Comparison of ENCODE assay signal across 15 mouse cellular contexts in genomic region chr8:84759718-84760117, GRCm38 (mm10). TPM values are rescaled to one million over a fixed set of nuclear protein-coding genes. Genes with fewer than 3 reads are reported as not detected.
A peak's percentile ranks its signal among the peaks of the same experiment; 100 is the strongest.
DNase-seq lines count a peak whose midpoint lies in the region; ATAC-seq and TF ChIP-seq lines count a peak whose summit lies in the region.
"Had no signal": no experiment of that assay in that cellular context is flagged by ENCODE, and none has a peak within 500 bp of the region (broad histone marks: within the 10 kb centered on the region; RNA-seq: fewer than 3 reads in every experiment).

No protein-coding gene starts in this region.

- peaks cover 63% of the 10 kb centered on the region for H3K4me1 ChIP-seq in cerebellum, adult 2 months (ENCODE audit: control insufficient read depth, insufficient read depth, low read length)
- peaks cover 14% of the 10 kb centered on the region for H3K4me1 ChIP-seq in forebrain, postnatal 0 days (ENCODE audit: insufficient read depth)
- H3K4me1 ChIP-seq in forebrain, embryonic 13.5 days, result peaks cover 51% of the 10 kb centered on the region
- H3K4me1 ChIP-seq in lung, embryonic 16.5 days (replicated peaks; ENCODE audit: control insufficient read depth, insufficient read depth, low read length), result peaks cover 11% of the 10 kb centered on the region
- H3K4me1 ChIP-seq in lung, adult 2 months (ENCODE audit: control insufficient read depth, insufficient read depth, low read length), result peaks cover 14% of the 10 kb centered on the region

- H3K36me3 ChIP-seq in forebrain, postnatal 0 days (ENCODE audit: insufficient read depth), result peaks cover 23% of the 10 kb centered on the region
- H3K36me3 ChIP-seq in forebrain, embryonic 13.5 days (ENCODE audit: poor library complexity, severe bottlenecking), result peaks cover 58% of the 10 kb centered on the region
- peaks cover 13% of the 10 kb centered on the region for H3K36me3 ChIP-seq in lung, embryonic 16.5 days (ENCODE audit: control insufficient read depth, insufficient read depth, low read length)
- H3K36me3 ChIP-seq: embryonic facial prominence, embryonic 10.5 days had no signal

- no peak for ATAC-seq in forebrain, postnatal 0 days
- no peak for ATAC-seq in forebrain, embryonic 13.5 days
- ATAC-seq in lung, embryonic 16.5 days (ENCODE audit: low read depth), result peak; percentile 6; the same call in 1 of the 2 replicates
- ATAC-seq: activated CD4-positive, CD25-positive, alpha-beta regulatory T cell, adult 4 months; Patski had no signal

- no peak for DNase-seq in cerebellum, adult 2 months
- no peak for DNase-seq in cerebellum, adult 8-10 months
- DNase-seq in forebrain, postnatal 0 days, result no peak
- no peak for DNase-seq in layer of hippocampus, adult 2 months (ENCODE audit: low spot score in 2 of 2)
- DNase-seq in layer of hippocampus, adult 9-11 months, result no peak
- DNase-seq in lung, adult 2 months, result no peak
- DNase-seq: adrenal gland, adult 8-10 months; adrenal gland, postnatal 14 days had no signal

- WGBS in cerebellum, adult 2 months, result 50% methylated on average over 10 of the region's 10 CpGs
- 76% methylated on average over 10 of the region's 10 CpGs for WGBS in forebrain, postnatal 0 days
- 91% methylated on average over 10 of the region's 10 CpGs for WGBS in forebrain, embryonic 13.5 days
- 86% methylated on average over 10 of the region's 10 CpGs for WGBS in lung, embryonic 16.5 days
- WGBS in lung, adult 2 months, result 86% methylated on average over 10 of the region's 10 CpGs

- no peak overlapping the region for H3K4me3 ChIP-seq in cerebellum, adult 2 months (replicated peaks; ENCODE audit: insufficient read depth, low read depth, low read length)
- no peak overlapping the region for H3K4me3 ChIP-seq in forebrain, postnatal 0 days (ENCODE audit: low read depth, low read length)
- H3K4me3 ChIP-seq in forebrain, embryonic 13.5 days, result no peak overlapping the region
- H3K4me3 ChIP-seq in layer of hippocampus, adult 2 months, result no peak overlapping the region; the same call in 1 of the 2 replicates
- H3K4me3 ChIP-seq in lung, embryonic 16.5 days (ENCODE audit: low read length), result no peak overlapping the region
- no peak overlapping the region for H3K4me3 ChIP-seq in lung, adult 2 months (replicated peaks; ENCODE audit: extremely low read depth, low read depth, low read length)
- H3K4me3 ChIP-seq: embryonic facial prominence, embryonic 10.5 days; embryonic facial prominence, embryonic 12.5 days had no signal

- H3K4me2 ChIP-seq in forebrain, postnatal 0 days (ENCODE audit: low read depth), result peak overlapping the region; percentile 71; the same call in 1 of the 2 replicates
- no peak overlapping the region for H3K4me2 ChIP-seq in forebrain, embryonic 13.5 days
- no peak overlapping the region for H3K4me2 ChIP-seq in lung, embryonic 16.5 days (ENCODE audit: low read depth, low read length)
- H3K4me2 ChIP-seq: embryonic facial prominence, embryonic 12.5 days had no signal

- no peaks in the 10 kb centered on the region for H3K27me3 ChIP-seq in cerebellum, adult 2 months (ENCODE audit: control insufficient read depth, insufficient read depth, low read length)
- no peaks in the 10 kb centered on the region for H3K27me3 ChIP-seq in forebrain, postnatal 0 days (ENCODE audit: insufficient read depth, low read length)
- peaks cover 11% of the 10 kb centered on the region for H3K27me3 ChIP-seq in forebrain, embryonic 13.5 days
- no peaks in the 10 kb centered on the region for H3K27me3 ChIP-seq in lung, embryonic 16.5 days (ENCODE audit: control insufficient read depth, insufficient read depth, low read depth, low read length)
- H3K27me3 ChIP-seq: Patski had no signal

- 0 out of 2 replicates have a peak overlapping the region, but pooled peaks have one; percentile 46 for H3K27ac ChIP-seq in cerebellum, adult 2 months (ENCODE audit: insufficient read depth, low read length)
- no peak overlapping the region for H3K27ac ChIP-seq in forebrain, postnatal 0 days (ENCODE audit: low read depth, low read length)
- no peak overlapping the region; the same call in 1 of the 2 replicates for H3K27ac ChIP-seq in forebrain, embryonic 13.5 days
- peak overlapping the region; percentile 99 for H3K27ac ChIP-seq in layer of hippocampus, adult 2 months
- no peak overlapping the region for H3K27ac ChIP-seq in lung, embryonic 16.5 days (ENCODE audit: low read length)
- H3K27ac ChIP-seq: embryonic facial prominence, embryonic 10.5 days; embryonic facial prominence, embryonic 12.5 days had no signal

- TF ChIP-seq POLR2A in cerebellum, adult 2 months (IDR thresholded peaks at IDR 0.05; ENCODE audit: borderline replicate concordance, insufficient read depth, low read length), result no peak
- TF ChIP-seq POLR2A in lung, adult 2 months (IDR thresholded peaks at IDR 0.05; ENCODE audit: borderline replicate concordance, extremely low read depth, low read depth, low read length), result no peak

- TF ChIP-seq CTCF in cerebellum, adult 2 months (IDR thresholded peaks at IDR 0.05; ENCODE audit: borderline replicate concordance, insufficient read depth, low read depth, low read length), result no peak
- no peak for TF ChIP-seq CTCF in forebrain, postnatal 0 days (IDR thresholded peaks at IDR 0.05; ENCODE audit: low read depth)
- TF ChIP-seq CTCF in layer of hippocampus, adult 2 months (conservative IDR thresholded peaks at IDR 0.05), result no peak
- TF ChIP-seq CTCF in lung, adult 2 months (IDR thresholded peaks at IDR 0.05; ENCODE audit: insufficient read depth, low read length), result no peak

- H3K9me3 ChIP-seq in forebrain, postnatal 0 days (ENCODE audit: low read length), result no peaks in the 10 kb centered on the region
- no peaks in the 10 kb centered on the region for H3K9me3 ChIP-seq in forebrain, embryonic 13.5 days (replicated peaks)
- H3K9me3 ChIP-seq in lung, embryonic 16.5 days (ENCODE audit: control insufficient read depth, low read length), result no peaks in the 10 kb centered on the region
- H3K9me3 ChIP-seq: embryonic facial prominence, embryonic 10.5 days; embryonic facial prominence, embryonic 12.5 days; G1E had no signal

- no peak overlapping the region for H3K9ac ChIP-seq in forebrain, postnatal 0 days
- H3K9ac ChIP-seq in forebrain, embryonic 13.5 days, result no peak overlapping the region
- no peak overlapping the region for H3K9ac ChIP-seq in lung, embryonic 16.5 days (ENCODE audit: low read length)
- H3K9ac ChIP-seq: embryonic facial prominence, embryonic 12.5 days had no signal

RNA-seq across cellular contexts. Expression of gene G430095P16Rik, which starts 36.9 kb away (rescaled TPM):
- polyA plus RNA-seq in cerebellum, adult 2 months (2012; rRNA removed), result 0.27 and 0.33 TPM in 2 replicates
- total RNA-seq in forebrain, postnatal 0 days (2014; rRNA removed), result not detected in 2 replicates
- 0.56 and 1.0 TPM in 2 replicates for polyA plus RNA-seq in forebrain, postnatal 0 days (2015; fragmentation: Nextera tagmentation; extraction: Ambion mirVana)
- 3.7 and 3.8 TPM in 2 replicates for polyA plus RNA-seq in forebrain, embryonic 13.5 days (2015; fragmentation: Nextera tagmentation; extraction: Ambion mirVana)
- total RNA-seq in layer of hippocampus, adult 2 months (2021), result under 1 TPM in 1 of 2 experiments, not detected in 1; 0.54 TPM
- polyA plus RNA-seq in lung, embryonic 16.5 days (2015; fragmentation: Nextera tagmentation; extraction: Ambion mirVana), result 3.1 and 3.7 TPM in 2 replicates
- polyA plus RNA-seq in lung, adult 2 months (2012; rRNA removed), result 2.0 and 2.8 TPM in 2 replicates

RNA-seq across cellular contexts. Expression of gene Nfix, which starts 40.4 kb away (rescaled TPM):
- polyA plus RNA-seq in cerebellum, adult 2 months (2012; rRNA removed), result 98.5 and 105 TPM in 2 replicates
- total RNA-seq in forebrain, postnatal 0 days (2014; rRNA removed), result 111 and 116 TPM in 2 replicates
- polyA plus RNA-seq in forebrain, postnatal 0 days (2015; fragmentation: Nextera tagmentation; extraction: Ambion mirVana), result 347 and 376 TPM in 2 replicates
- polyA plus RNA-seq in forebrain, embryonic 13.5 days (2015; fragmentation: Nextera tagmentation; extraction: Ambion mirVana), result 127 and 145 TPM in 2 replicates
- total RNA-seq in layer of hippocampus, adult 2 months (2021), result 100 to 1,000 TPM; 408 to 482 TPM
- polyA plus RNA-seq in lung, embryonic 16.5 days (2015; fragmentation: Nextera tagmentation; extraction: Ambion mirVana), result 43.9 and 44.6 TPM in 2 replicates
- 80.1 and 96.2 TPM in 2 replicates for polyA plus RNA-seq in lung, adult 2 months (2012; rRNA removed)

RNA-seq across cellular contexts. Expression of gene Lyl1, which starts 58.5 kb away (rescaled TPM):
- polyA plus RNA-seq in cerebellum, adult 2 months (2012; rRNA removed), result 1.7 TPM in 2 replicates
- total RNA-seq in forebrain, postnatal 0 days (2014; rRNA removed), result 2.2 and 2.7 TPM in 2 replicates
- 2.4 and 2.5 TPM in 2 replicates for polyA plus RNA-seq in forebrain, postnatal 0 days (2015; fragmentation: Nextera tagmentation; extraction: Ambion mirVana)
- polyA plus RNA-seq in forebrain, embryonic 13.5 days (2015; fragmentation: Nextera tagmentation; extraction: Ambion mirVana), result 1.9 and 2.1 TPM in 2 replicates
- total RNA-seq in layer of hippocampus, adult 2 months (2021), result 1 to 10 TPM; 2.3 to 2.6 TPM
- polyA plus RNA-seq in lung, embryonic 16.5 days (2015; fragmentation: Nextera tagmentation; extraction: Ambion mirVana), result 11.4 and 12.5 TPM in 2 replicates
- polyA plus RNA-seq in lung, adult 2 months (2012; rRNA removed), result 20.2 and 21.9 TPM in 2 replicates

Comparison
In these comparisons a context has a peak if more than half of its experiments do, and no peak if none do; other contexts are left out.
1. H3K27ac ChIP-seq: peak in cerebellum, adult 2 months (single experiment) and layer of hippocampus, adult 2 months (single experiment); none in forebrain, postnatal 0 days (single experiment), forebrain, embryonic 13.5 days (single experiment) and lung, embryonic 16.5 days (single experiment).